Mouse (Mus musculus) adrenal gland, postnatal 14 days (tissue): ENCODE data around the gene Asb14. TPM values are rescaled to one million over a fixed set of nuclear protein-coding genes. Genes with fewer than 3 reads are reported as not detected.

Experiments
- total RNA-seq: library from RNA; stranded (reverse); gene quantifications from 2 replicates; pipeline ENCODE4 v1.2.3, GENCODE M21; 2021

Asb14 gene
- total RNA-seq, 1 experiment from 2014 or later = not detected

Other genes with a start within 250 kb of the Asb14 start
- 9.0 and 10.1 TPM in 2 replicates for gene Pde12, start 224.7 kb upstream of the Asb14 start, total RNA-seq
- not detected in 2 replicates for gene Dnah12, start 201.3 kb upstream of the Asb14 start, total RNA-seq
- gene Appl1, start 76.7 kb downstream of the Asb14 start, total RNA-seq = 29.7 and 31.5 TPM in 2 replicates
- gene Hesx1, start 99.9 kb downstream of the Asb14 start, total RNA-seq = not detected in 2 replicates
- gene Il17rd, start 144.4 kb downstream of the Asb14 start, total RNA-seq = 3.6 and 5.2 TPM in 2 replicates
- gene Arhgef3, start 220.3 kb downstream of the Asb14 start, total RNA-seq = 34.2 and 43.5 TPM in 2 replicates